Mouse (Mus musculus) forebrain, postnatal 0 days (tissue): ENCODE data around the gene Mrln. TPM values are rescaled to one million over a fixed set of nuclear protein-coding genes. Genes with fewer than 3 reads are reported as not detected.

Experiments used
- ATAC-seq: fragments of 200-750 bp; cut with Nextera tagmentation; 2 replicates; pipeline ENCODE4 v1.8.0; 2017; ENCODE audit warnings: mild to moderate bottlenecking, moderate library complexity
- DNase-seq: peaks from one replicate; pipeline ENCODE4 v3.0.0-alpha.2; 2015
- H3K27ac ChIP-seq: fragments of 300-500 bp; sonication (generic); 2 replicates; pipeline ENCODE4 v1.5.1; 2014; ENCODE audit warnings: low read depth, mild to moderate bottlenecking, antibody characterized with exemption, low read length, moderate library complexity, mixed read lengths
- H3K27me3 ChIP-seq: fragments of 300-500 bp; sonication (generic); 2 replicates; pipeline ENCODE4 v1.6.1; 2014; ENCODE audit warnings: mild to moderate bottlenecking, low read length, mixed read lengths; ENCODE audit not compliant: insufficient read depth
- H3K36me3 ChIP-seq: fragments of 300-500 bp; sonication (generic); 2 replicates; pipeline ENCODE4 v1.6.1; 2014; ENCODE audit warnings: mild to moderate bottlenecking, moderate library complexity; ENCODE audit not compliant: insufficient read depth
- H3K4me1 ChIP-seq: fragments of 300-500 bp; sonication (generic); 2 replicates; pipeline ENCODE4 v1.6.1; 2014; ENCODE audit warnings: antibody characterized with exemption; ENCODE audit not compliant: insufficient read depth
- H3K4me2 ChIP-seq: fragments of 300-500 bp; sonication (generic); 2 replicates; pipeline ENCODE4 v1.6.1; 2014; ENCODE audit warnings: low read depth, mild to moderate bottlenecking, moderate library complexity
- H3K4me3 ChIP-seq: fragments of 300-500 bp; sonication (generic); 2 replicates; pipeline ENCODE4 v1.5.1; 2014; ENCODE audit warnings: low read depth, low read length, mixed read lengths
- H3K9ac ChIP-seq: fragments of 300-500 bp; sonication (generic); 2 replicates; pipeline ENCODE4 v1.6.1; 2014; ENCODE audit warnings: mild to moderate bottlenecking
- H3K9me3 ChIP-seq: fragments of 300-500 bp; sonication (generic); 2 replicates; pipeline ENCODE4 v1.6.1; 2016; ENCODE audit warnings: low read length
- CTCF ChIP-seq: sonication (generic); IDR thresholded peaks from 2 replicates; pipeline ENCODE4 v1.5.1; 2016; ENCODE audit warnings: antibody characterized with exemption, control low read depth, low read depth
- WGBS: fragments of 180-500 bp; shearing (Covaris S2); extraction: QIAGEN DNeasy Blood & Tissue Kit; methylation state at CpG from one replicate; pipeline ENCODE4 v1.1.7; 2014; 5-methylcytosine and 5-hydroxymethylcytosine counted together
- polyA plus RNA-seq: library from polyadenylated mRNA; unstranded; fragments of >200 nt; fragmentation: Nextera tagmentation; extraction: Ambion mirVana; gene quantifications from 2 replicates; pipeline ENCODE4 v1.2.1, GENCODE M21; 2015
- total RNA-seq: library from RNA; depleted of rRNA; stranded (reverse); fragments of >200 nt; gene quantifications from 2 replicates; pipeline ENCODE4 v1.2.3, GENCODE M21; 2014

The Mrln gene
- total and polyA plus RNA-seq, 2 experiments from 2014 or later, result 1.00 to 2.7 TPM

- no peak overlapping the region for H3K4me2 ChIP-seq
- H3K4me1 ChIP-seq, result no peaks in the 10 kb centered on the region
- H3K27me3 ChIP-seq, result no peaks in the 10 kb centered on the region
- TF ChIP-seq CTCF, result no peak
- H3K9me3 ChIP-seq, result no peaks in the 10 kb centered on the region
- no peak overlapping the region for H3K4me3 ChIP-seq
- peaks cover 21% of the 10 kb centered on the region; the same call in 1 of the 2 replicates for H3K36me3 ChIP-seq
- H3K9ac ChIP-seq, result no peak overlapping the region
- H3K27ac ChIP-seq, result no peak overlapping the region
- no peak for ATAC-seq
- no peak for DNase-seq
- WGBS, result 79% methylated on average over 7 of the region's 7 CpGs
Observed at GRCm38 (mm10) chr10:70195279-70195678, 9.2 kb upstream of the Mrln start.

- H3K4me3 ChIP-seq, result no peak overlapping the region
- peak; percentile 43; the same call in 1 of the 2 replicates for ATAC-seq
- no peak overlapping the region for H3K9ac ChIP-seq
- H3K9me3 ChIP-seq, result no peaks in the 10 kb centered on the region
- DNase-seq, result peak; percentile 18
- no peaks in the 10 kb centered on the region for H3K4me1 ChIP-seq
- WGBS, result 55% methylated on average over 7 of the region's 7 CpGs
- no peak overlapping the region for H3K27ac ChIP-seq
- H3K36me3 ChIP-seq, result peaks cover 21% of the 10 kb centered on the region; the same call in 1 of the 2 replicates
- H3K27me3 ChIP-seq, result no peaks in the 10 kb centered on the region
- no peak overlapping the region for H3K4me2 ChIP-seq
- TF ChIP-seq CTCF, result peak; percentile 48
Observed at GRCm38 (mm10) chr10:70195786-70196185, 8.7 kb upstream of the Mrln start.

GRCm38 (mm10) chr10:70196666-70197065, 7.8 kb upstream of the Mrln start:
- no peak for TF ChIP-seq CTCF
- Histone ChIP-seq H3K4me2 (no peak overlapping the region), H3K9me3 (no peaks in the 10 kb centered on the region), H3K36me3 (peaks cover 17% of the 10 kb centered on the region; the same call in 1 of the 2 replicates), H3K27ac (no peak overlapping the region), H3K9ac (no peak overlapping the region), H3K27me3 (no peaks in the 10 kb centered on the region), H3K4me3 (no peak overlapping the region), H3K4me1 (no peaks in the 10 kb centered on the region)
- 91% methylated on average over 6 of the region's 6 CpGs for WGBS
- DNase-seq (no peak), ATAC-seq (no peak)

DNA sequence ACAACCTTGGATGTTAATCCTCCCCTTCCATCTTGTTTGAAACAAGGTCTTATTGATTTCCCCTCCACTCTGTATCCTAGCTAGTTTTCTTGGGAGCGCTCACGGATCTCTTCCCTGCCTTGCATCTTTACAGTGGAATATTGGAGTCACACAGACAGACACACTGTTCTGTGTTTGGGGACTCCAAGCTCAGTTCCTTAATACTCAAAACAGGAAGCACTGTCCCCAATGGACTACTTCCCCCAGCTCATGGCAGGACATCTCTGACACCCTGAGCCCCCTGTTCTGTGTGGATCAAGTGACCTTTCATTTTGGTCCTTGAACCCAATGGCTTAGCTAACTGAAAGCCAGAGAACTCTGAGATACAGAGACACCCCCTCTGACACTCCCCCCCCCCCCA, 6.9 kb upstream of the Mrln start:
- Histone ChIP-seq H3K9ac (no peak overlapping the region), H3K27ac (no peak overlapping the region), H3K27me3 (no peaks in the 10 kb centered on the region), H3K9me3 (no peaks in the 10 kb centered on the region), H3K36me3 (peaks cover 9% of the 10 kb centered on the region; the same call in 1 of the 2 replicates), H3K4me3 (no peak overlapping the region), H3K4me2 (no peak overlapping the region), H3K4me1 (no peaks in the 10 kb centered on the region)
- 87% methylated on average over 2 of the region's 2 CpGs for WGBS
- TF ChIP-seq CTCF, result no peak
- DNase-seq, result no peak
- ATAC-seq, result no peak

DNA sequence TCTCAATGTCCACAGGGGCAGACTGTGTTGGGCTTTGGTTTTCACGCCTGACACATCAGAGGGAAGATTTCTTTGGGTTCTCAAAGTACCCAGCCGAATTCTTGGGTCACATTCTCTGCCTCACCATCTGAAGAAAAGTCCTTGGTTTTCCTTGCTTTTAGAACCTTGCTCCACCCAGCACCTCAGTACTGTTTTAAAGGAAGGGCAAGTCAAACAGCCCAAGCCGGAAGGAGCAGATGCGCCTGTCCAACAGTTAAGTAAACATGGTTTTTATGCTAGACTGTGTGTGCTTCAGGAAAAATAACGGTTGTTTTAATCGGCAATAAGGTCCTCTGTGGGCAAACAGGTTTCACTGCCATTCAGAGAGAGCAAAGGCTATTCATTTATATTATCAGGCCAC, 6.5 kb upstream of the Mrln start:
- Histone ChIP-seq H3K9ac (no peak overlapping the region), H3K4me2 (no peak overlapping the region), H3K27me3 (no peaks in the 10 kb centered on the region), H3K36me3 (peaks cover 7% of the 10 kb centered on the region; the same call in 1 of the 2 replicates), H3K27ac (no peak overlapping the region), H3K4me3 (no peak overlapping the region), H3K4me1 (no peaks in the 10 kb centered on the region), H3K9me3 (no peaks in the 10 kb centered on the region)
- TF ChIP-seq CTCF, result no peak
- WGBS, result 72% methylated on average over 6 of the region's 6 CpGs
- no peak for ATAC-seq
- DNase-seq, result no peak

DNA sequence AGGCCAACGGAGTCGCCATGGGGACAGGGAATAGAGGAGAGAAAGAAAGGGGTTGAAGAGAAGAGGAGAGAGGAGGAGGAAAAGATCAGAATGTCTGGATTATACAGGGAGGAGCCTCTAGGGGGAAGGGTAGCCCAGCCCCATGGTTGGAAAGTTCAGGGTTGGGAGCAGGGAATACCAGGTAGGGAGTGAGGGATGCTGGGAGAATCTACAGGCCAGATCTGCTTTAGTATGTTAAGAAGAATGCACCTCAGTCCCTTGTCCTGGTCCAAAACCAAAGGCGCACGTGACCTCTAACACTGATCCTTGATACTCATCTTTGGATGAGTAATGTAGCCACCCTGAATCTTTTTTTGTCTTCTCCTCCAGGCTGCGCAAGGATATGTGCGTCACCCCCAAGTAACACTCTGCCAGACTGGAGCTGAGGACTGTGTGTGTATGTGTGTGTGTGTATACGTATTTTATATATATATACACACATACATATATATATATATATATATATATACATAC, 5.5 kb upstream of the Mrln start:
- no peaks in the 10 kb centered on the region for H3K27me3 ChIP-seq
- DNase-seq (no peak), ATAC-seq (no peak)
- H3K4me3 ChIP-seq, result no peak overlapping the region
- H3K27ac ChIP-seq, result no peak overlapping the region
- no peaks in the 10 kb centered on the region for H3K9me3 ChIP-seq
- TF ChIP-seq CTCF, result no peak
- H3K36me3 ChIP-seq, result no peaks in the 10 kb centered on the region
- no peak overlapping the region for H3K4me2 ChIP-seq
- H3K4me1 ChIP-seq, result no peaks in the 10 kb centered on the region
- WGBS, result 88% methylated on average over 7 of the region's 7 CpGs
- no peak overlapping the region for H3K9ac ChIP-seq

- H3K4me3 ChIP-seq, result no peak overlapping the region
- no peaks in the 10 kb centered on the region for H3K27me3 ChIP-seq
- H3K4me1 ChIP-seq, result no peaks in the 10 kb centered on the region
- H3K9me3 ChIP-seq, result no peaks in the 10 kb centered on the region
- WGBS, result 85% methylated on average over 6 of the region's 6 CpGs
- no peak overlapping the region for H3K27ac ChIP-seq
- no peak overlapping the region for H3K4me2 ChIP-seq
- no peak for ATAC-seq
- TF ChIP-seq CTCF, result no peak
- no peak for DNase-seq
- no peaks in the 10 kb centered on the region for H3K36me3 ChIP-seq
- H3K9ac ChIP-seq, result no peak overlapping the region
Observed at GRCm38 (mm10) chr10:70199466-70200210, 4.8 kb upstream of the Mrln start.
